Mouse (Mus musculus): ENCODE results near the gene Creb5.

The Creb5 gene

GRCm38 (mm10) chr6:53548236-53548635 is 261.2 kb downstream of the Creb5 start:
- DNase-seq (ENCODE audit: low spot score) = no peak

- DNase-seq (ENCODE audit: low spot score) = no peak
These were observed 262.3 kb downstream of the Creb5 start for GRCm38 (mm10) chr6:53549409-53549808.

- DNase-seq (ENCODE audit: low spot score) = no peak
These were observed 269.0 kb downstream of the Creb5 start for GRCm38 (mm10) chr6:53556050-53556449.

- DNase-seq (ENCODE audit: low spot score) = no peak
These were observed 273.9 kb downstream of the Creb5 start for GRCm38 (mm10) chr6:53560928-53561327.

GRCm38 (mm10) chr6:53562586-53562985 is 275.5 kb downstream of the Creb5 start:
- DNase-seq (ENCODE audit: low spot score) = no peak

GRCm38 (mm10) chr6:53563546-53564185 is 276.6 kb downstream of the Creb5 start:
- DNase-seq (ENCODE audit: low spot score) = no peak

- no peak for DNase-seq (ENCODE audit: low spot score)
These were observed 282.4 kb downstream of the Creb5 start for GRCm38 (mm10) chr6:53569436-53569835.

- DNase-seq (ENCODE audit: low spot score) = no peak
These were observed 283.8 kb downstream of the Creb5 start for GRCm38 (mm10) chr6:53570906-53571305.

GRCm38 (mm10) chr6:53571571-53572122 is 284.6 kb downstream of the Creb5 start:
- no peak for DNase-seq (ENCODE audit: low spot score)

GRCm38 (mm10) chr6:53572456-53572855 is 285.4 kb downstream of the Creb5 start:
- DNase-seq (ENCODE audit: low spot score) = no peak

- DNase-seq (ENCODE audit: low spot score) = peak; percentile 81
These were observed 286.1 kb downstream of the Creb5 start for GRCm38 (mm10) chr6:53572979-53573710.

GRCm38 (mm10) chr6:53573711-53574065 is 286.6 kb downstream of the Creb5 start:
- no peak for DNase-seq (ENCODE audit: low spot score)

- no peak for DNase-seq (ENCODE audit: low spot score)
These were observed 287.0 kb downstream of the Creb5 start for GRCm38 (mm10) chr6:53574097-53574496.

- no peak for DNase-seq (ENCODE audit: low spot score)
These were observed 288.1 kb downstream of the Creb5 start for GRCm38 (mm10) chr6:53575191-53575590.

GRCm38 (mm10) chr6:53575836-53576235 is 288.8 kb downstream of the Creb5 start:
- DNase-seq (ENCODE audit: low spot score) = no peak

- no peak for DNase-seq (ENCODE audit: low spot score)
These were observed 289.8 kb downstream of the Creb5 start for GRCm38 (mm10) chr6:53576841-53577240.

GRCm38 (mm10) chr6:53577776-53578175 is 290.7 kb downstream of the Creb5 start:
- DNase-seq (ENCODE audit: low spot score) = no peak

GRCm38 (mm10) chr6:53580346-53580745 is 293.3 kb downstream of the Creb5 start:
- DNase-seq (ENCODE audit: low spot score) = no peak

- no peak for DNase-seq (ENCODE audit: low spot score)
These were observed 296.3 kb downstream of the Creb5 start for GRCm38 (mm10) chr6:53583234-53583875.

- DNase-seq (ENCODE audit: low spot score) = no peak
These were observed 297.8 kb downstream of the Creb5 start for GRCm38 (mm10) chr6:53584718-53585405.

GRCm38 (mm10) chr6:53589746-53590145 is 302.7 kb downstream of the Creb5 start:
- no peak for DNase-seq (ENCODE audit: low spot score)

GRCm38 (mm10) chr6:53592230-53592629 is 305.2 kb downstream of the Creb5 start:
- DNase-seq (ENCODE audit: low spot score) = no peak

Measured in testis, postnatal 14 days (tissue).